Mouse (Mus musculus) cerebellum, adult (tissue): Measurements from ENCODE around the gene Ankrd34b.
A peak's percentile ranks its signal among the peaks of the same experiment; 100 is the strongest.

ENCODE experiments used
- ATAC-seq: cut with Nextera tagmentation; 2 replicates; pipeline ENCODE4 v1.9.2; 2017; ENCODE audit warnings: mild to moderate bottlenecking, moderate library complexity, mixed read lengths; ENCODE audit not compliant: insufficient number of reproducible peaks, low FRiP score, low TSS enrichment

Gene Ankrd34b

GRCm38 (mm10) chr13:92425758-92426264 is at the start of gene Ankrd34b:
Gene Ankrd34b, plus strand, starts transcription at chr13:92425896.
- ATAC-seq: peak; percentile 88

GRCm38 (mm10) chr13:92387367-92387766 is 38.3 kb upstream of the Ankrd34b start:
- no peak for ATAC-seq

- ATAC-seq: no peak
These were observed 32.5 kb upstream of the Ankrd34b start for GRCm38 (mm10) chr13:92393047-92393661.

GRCm38 (mm10) chr13:92398491-92399384 is 27.0 kb upstream of the Ankrd34b start:
- ATAC-seq: peak; percentile 86

GRCm38 (mm10) chr13:92402063-92402462 is 23.6 kb upstream of the Ankrd34b start:
- peak; percentile 12; the same call in 1 of the 2 replicates for ATAC-seq

GRCm38 (mm10) chr13:92403496-92403895 is 22.2 kb upstream of the Ankrd34b start:
- ATAC-seq: no peak

GRCm38 (mm10) chr13:92410486-92410885 is 15.2 kb upstream of the Ankrd34b start:
- ATAC-seq: no peak

- ATAC-seq: no peak
These were observed 6.1 kb upstream of the Ankrd34b start for GRCm38 (mm10) chr13:92419630-92420029.

GRCm38 (mm10) chr13:92423711-92424110 is 2.0 kb upstream of the Ankrd34b start:
- no peak for ATAC-seq

GRCm38 (mm10) chr13:92426294-92427051 is 777 bp downstream of the Ankrd34b start:
- ATAC-seq: peak; percentile 21

GRCm38 (mm10) chr13:92427351-92427855 is 1.7 kb downstream of the Ankrd34b start:
- no peak for ATAC-seq

- no peak for ATAC-seq
These were observed 13.0 kb downstream of the Ankrd34b start for GRCm38 (mm10) chr13:92438656-92439055.

GRCm38 (mm10) chr13:92440286-92440685 is 14.6 kb downstream of the Ankrd34b start:
- no peak for ATAC-seq

GRCm38 (mm10) chr13:92446872-92447271 is 21.2 kb downstream of the Ankrd34b start:
- no peak for ATAC-seq

GRCm38 (mm10) chr13:92464698-92465097 is 39.0 kb downstream of the Ankrd34b start:
- no peak for ATAC-seq

- no peak for ATAC-seq
These were observed 42.2 kb downstream of the Ankrd34b start for GRCm38 (mm10) chr13:92467891-92468290.

- ATAC-seq: no peak
These were observed 43.7 kb downstream of the Ankrd34b start for GRCm38 (mm10) chr13:92469381-92469780.

GRCm38 (mm10) chr13:92470151-92470550 is 44.5 kb downstream of the Ankrd34b start:
- no peak for ATAC-seq

- ATAC-seq: no peak
These were observed 57.7 kb downstream of the Ankrd34b start for GRCm38 (mm10) chr13:92483348-92483747.

GRCm38 (mm10) chr13:92483852-92484463 is 58.3 kb downstream of the Ankrd34b start, which contains the start of gene Fam151b:
Gene Fam151b, minus strand, starts transcription at chr13:92484015.
- peak; percentile 100 for ATAC-seq
